Mouse (Mus musculus) liver, embryonic 14 days (tissue): ENCODE measurements around the gene Lalba. TPM values are rescaled to one million over a fixed set of nuclear protein-coding genes. Genes with fewer than 3 reads are reported as not detected.

Experiments
- polyA plus RNA-seq: library from polyadenylated mRNA; depleted of rRNA; stranded (reverse); fragments of >200 nt; gene quantifications from 2 replicates; pipeline ENCODE4 v1.2.3, GENCODE M21; 2012; rRNA removed

Gene Lalba
- polyA plus RNA-seq = not detected in 2 replicates

GRCm38 (mm10) chr15:98482701-98483100, at the start of gene Lalba:
Gene Lalba (minus strand): TSS chr15:98482721.

GRCm38 (mm10) chr15:98492102-98492501, 9.6 kb upstream of the Lalba start, which contains the start of gene Olfr279:
Gene Olfr279 (plus strand): TSS chr15:98492402.

GRCm38 (mm10) chr15:98469596-98469995, 12.9 kb downstream of the Lalba start, which contains the start of gene OR5BS1P:
Gene OR5BS1P (plus strand): TSS chr15:98469896.

GRCm38 (mm10) chr15:98452288-98452687, 30.2 kb downstream of the Lalba start, which contains the start of gene Olfr281:
Gene Olfr281 (plus strand): TSS chr15:98452588.

GRCm38 (mm10) chr15:98430925-98431324, 51.6 kb downstream of the Lalba start, which contains the start of gene Olfr282:
Gene Olfr282 (plus strand): TSS chr15:98431225.

Other genes with a start within 250 kb of the Lalba start
- gene Olfr286, start 248.3 kb downstream of the Lalba start, polyA plus RNA-seq = not detected in 2 replicates
- gene H1fnt, start 225.4 kb downstream of the Lalba start, polyA plus RNA-seq = not detected in 2 replicates
- 0.09 and 0.12 TPM in 2 replicates for gene Zfp641, start 186.6 kb downstream of the Lalba start, polyA plus RNA-seq
- not detected in 2 replicates for gene Olfr285, start 165.4 kb downstream of the Lalba start, polyA plus RNA-seq
- gene Olfr284, start 141.7 kb downstream of the Lalba start, polyA plus RNA-seq = not detected in 2 replicates
- gene Olfr283, start 101.8 kb downstream of the Lalba start, polyA plus RNA-seq = not detected in 2 replicates
- not detected in 2 replicates for gene Olfr282, start 51.5 kb downstream of the Lalba start, polyA plus RNA-seq
- not detected in 2 replicates for gene Olfr281, start 30.1 kb downstream of the Lalba start, polyA plus RNA-seq
- not detected in 2 replicates for gene OR5BS1P, start 12.8 kb downstream of the Lalba start, polyA plus RNA-seq
- not detected in 2 replicates for gene Olfr279, start 9.7 kb upstream of the Lalba start, polyA plus RNA-seq
- 21.1 and 25.0 TPM in 2 replicates for gene Kansl2, start 51.5 kb upstream of the Lalba start, polyA plus RNA-seq
- gene Ccnt1, start 88.2 kb upstream of the Lalba start, polyA plus RNA-seq = 8.6 and 10.0 TPM in 2 replicates
- gene 4930415O20Rik, start 88.3 kb upstream of the Lalba start, polyA plus RNA-seq = not detected in 2 replicates
- 11.1 and 13.4 TPM in 2 replicates for gene Adcy6, start 127.4 kb upstream of the Lalba start, polyA plus RNA-seq
- 0.82 and 1.4 TPM in 2 replicates for gene Cacnb3, start 148.1 kb upstream of the Lalba start, polyA plus RNA-seq
- 24.9 and 26.3 TPM in 2 replicates for gene Ddx23, start 180.2 kb upstream of the Lalba start, polyA plus RNA-seq
- gene Rnd1, start 194.7 kb upstream of the Lalba start, polyA plus RNA-seq = 0.52 and 0.66 TPM in 2 replicates
- gene Ccdc65, start 225.5 kb upstream of the Lalba start, polyA plus RNA-seq = not detected in 2 replicates
- gene Fkbp11, start 245.5 kb upstream of the Lalba start, polyA plus RNA-seq = 63.5 and 71.3 TPM in 2 replicates